Mouse (Mus musculus): ENCODE results near the gene Bahcc1. TPM values are rescaled to one million over a fixed set of nuclear protein-coding genes. Genes with fewer than 3 reads are reported as not detected.

Bahcc1 gene
- 10 to 100 TPM; 14.1 to 16.5 TPM for total RNA-seq (2021)

DNA sequence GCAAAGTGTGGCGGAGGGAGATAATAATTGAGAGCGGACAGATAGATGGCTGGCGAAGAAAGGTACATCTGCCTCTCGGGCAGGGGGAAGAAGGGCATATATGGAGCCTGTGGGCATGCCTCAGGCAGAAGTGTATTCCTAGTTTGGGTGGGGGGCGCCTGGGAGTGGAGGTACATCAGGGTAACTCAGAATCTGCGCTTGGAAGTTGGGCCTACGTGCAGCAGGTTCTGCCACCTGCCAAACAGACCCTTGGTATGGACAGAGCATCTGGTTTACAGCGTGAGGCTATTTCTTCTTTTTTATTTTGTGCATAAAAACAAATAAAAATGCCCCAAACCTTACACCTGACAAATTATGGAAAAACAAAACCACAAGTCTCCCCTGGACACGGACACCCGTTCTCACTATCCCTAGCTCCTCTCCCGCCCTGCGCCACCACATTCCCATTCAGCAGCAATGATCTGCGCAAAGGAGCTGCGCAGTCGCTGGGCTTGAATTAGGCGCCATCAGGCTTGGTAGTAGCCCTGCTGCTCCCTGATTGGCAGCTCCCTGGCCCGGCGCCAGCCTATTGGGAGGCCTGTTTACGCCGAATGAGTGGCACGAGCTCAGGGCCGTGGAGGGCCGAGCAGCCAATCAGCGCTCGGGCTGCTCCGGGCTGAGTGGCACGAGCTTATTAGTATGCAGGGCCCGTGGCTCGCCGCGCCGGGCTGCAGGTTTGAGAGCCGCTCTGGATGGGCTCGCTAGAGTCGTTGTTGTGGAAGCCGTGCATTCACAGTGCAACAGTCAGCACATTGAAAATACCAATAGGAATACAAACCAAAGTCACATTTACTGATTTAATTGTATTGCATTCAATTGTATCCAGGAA lies at the start of gene Bahcc1:
Bahcc1 (plus strand) TSS at position 718 of the 868 bp plus-strand sequence.
- DNase-seq, result peak; percentile 100

DNA sequence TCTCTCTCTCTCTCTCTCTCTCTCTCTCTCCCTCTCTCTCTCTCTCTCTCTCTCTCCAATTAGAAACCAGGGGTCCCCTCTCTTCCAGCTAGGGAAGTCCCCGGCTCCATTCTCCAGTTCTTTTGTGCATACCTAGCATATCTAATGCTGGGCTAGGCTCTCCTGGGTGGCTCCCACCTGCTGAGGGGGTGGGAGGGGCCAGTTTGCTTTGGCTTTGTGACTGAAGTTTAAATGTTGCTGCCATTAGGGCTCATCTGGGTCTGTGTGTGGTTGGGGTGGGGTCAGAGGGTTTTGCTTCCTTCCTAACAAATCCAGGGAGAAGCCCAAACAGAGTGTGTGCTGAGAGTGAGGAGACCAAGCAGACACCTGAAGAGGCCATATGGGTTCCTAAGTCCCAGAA lies 49.6 kb upstream of the Bahcc1 start:
- DNase-seq, result no peak

- DNase-seq, result no peak
These were observed 49.0 kb upstream of the Bahcc1 start for GRCm38 (mm10) chr11:120183708-120184107.

DNA sequence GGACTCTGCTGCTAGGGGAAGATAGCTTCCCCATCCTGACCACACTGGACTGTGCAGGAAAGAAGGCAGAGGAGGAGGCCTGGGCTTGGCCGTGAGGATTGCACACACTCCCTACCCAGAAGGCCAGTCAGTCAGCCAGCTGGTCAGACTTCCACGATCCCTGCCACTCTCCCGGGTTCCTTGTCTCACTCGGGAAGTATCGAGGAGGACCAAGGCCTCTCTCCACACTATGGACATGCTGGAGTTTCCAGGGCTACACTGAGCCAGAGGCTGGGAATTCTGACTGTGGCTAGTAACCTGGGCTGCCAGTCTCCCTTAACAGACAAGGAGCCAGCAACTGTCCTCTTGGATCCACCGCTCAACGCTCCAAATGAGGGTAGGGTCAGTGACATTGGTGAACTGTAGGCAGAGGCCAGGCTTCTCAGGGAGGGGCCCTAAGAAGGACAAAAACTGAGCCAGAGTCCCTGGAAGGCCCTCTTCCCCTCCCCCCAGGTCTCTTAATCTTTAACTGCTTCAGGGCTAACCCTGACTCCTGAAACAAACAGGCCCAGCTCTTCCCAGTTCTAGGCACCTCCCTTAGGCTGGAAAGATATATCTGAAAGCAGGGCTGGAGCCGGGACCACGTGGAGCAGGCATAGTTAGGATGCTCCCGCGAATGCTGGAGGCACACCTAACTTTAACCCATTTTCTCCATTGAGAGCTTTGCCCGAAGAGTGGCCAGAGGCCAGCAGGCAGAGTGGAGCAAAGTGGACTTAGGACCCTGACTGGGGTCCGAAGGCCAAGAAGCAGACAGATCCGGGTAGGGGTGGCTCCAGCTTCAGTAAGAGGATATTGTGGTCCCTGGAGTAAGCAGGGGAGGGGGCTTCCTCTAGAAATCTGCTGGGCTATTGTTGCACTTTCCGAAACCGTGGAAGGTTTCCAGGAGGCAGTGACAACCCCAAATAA lies 48.1 kb upstream of the Bahcc1 start:
- DNase-seq, result peak; percentile 59

- DNase-seq, result peak; percentile 63
These were observed 47.2 kb upstream of the Bahcc1 start for GRCm38 (mm10) chr11:120185316-120186141.

- DNase-seq, result no peak
These were observed 46.5 kb upstream of the Bahcc1 start for GRCm38 (mm10) chr11:120186145-120186740.

GRCm38 (mm10) chr11:120186821-120187235 lies 45.9 kb upstream of the Bahcc1 start:
- peak; percentile 48 for DNase-seq

DNA sequence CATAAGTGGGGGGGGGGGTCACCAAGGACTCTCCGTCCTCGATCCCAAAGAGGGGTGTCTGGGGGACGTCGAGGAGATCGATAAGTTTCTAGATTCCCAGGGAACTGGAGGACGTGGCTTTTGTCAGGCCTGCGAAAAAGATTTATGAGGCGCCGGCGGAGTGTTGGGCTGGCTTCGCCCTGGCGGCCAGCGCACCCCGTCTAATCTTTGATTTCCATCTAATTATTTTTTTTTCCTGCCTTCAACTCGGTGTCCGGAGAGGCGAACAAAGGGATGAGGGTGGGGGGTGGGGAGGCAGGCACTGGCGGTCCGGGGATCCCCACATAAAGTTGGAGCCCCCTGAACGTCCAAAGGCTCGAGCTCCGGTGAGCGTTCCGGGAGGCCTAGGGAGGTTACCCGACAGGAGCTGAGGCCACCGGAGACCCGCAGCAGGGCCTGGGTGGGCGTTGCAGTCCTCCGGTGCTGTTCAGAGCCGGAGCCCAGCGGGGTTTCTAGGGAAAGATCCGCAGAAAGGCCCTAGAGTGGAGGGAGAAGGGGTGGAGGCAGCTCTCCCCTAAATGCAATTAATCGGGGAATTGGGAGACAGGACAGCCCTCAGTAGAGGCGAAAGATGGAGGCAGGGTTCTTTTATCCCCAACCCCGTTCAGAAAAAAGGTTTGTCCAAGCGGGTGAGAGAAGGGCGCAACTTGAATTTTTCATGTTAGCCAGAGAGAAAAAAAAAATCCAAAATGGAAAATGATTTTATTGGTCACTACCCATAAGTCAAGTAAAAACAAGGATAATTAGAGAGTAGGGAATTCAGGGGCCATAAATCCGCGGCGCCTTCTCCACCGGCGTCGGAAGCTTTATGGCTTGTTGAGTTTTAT lies 45.3 kb upstream of the Bahcc1 start:
- peak; percentile 40 for DNase-seq

DNA sequence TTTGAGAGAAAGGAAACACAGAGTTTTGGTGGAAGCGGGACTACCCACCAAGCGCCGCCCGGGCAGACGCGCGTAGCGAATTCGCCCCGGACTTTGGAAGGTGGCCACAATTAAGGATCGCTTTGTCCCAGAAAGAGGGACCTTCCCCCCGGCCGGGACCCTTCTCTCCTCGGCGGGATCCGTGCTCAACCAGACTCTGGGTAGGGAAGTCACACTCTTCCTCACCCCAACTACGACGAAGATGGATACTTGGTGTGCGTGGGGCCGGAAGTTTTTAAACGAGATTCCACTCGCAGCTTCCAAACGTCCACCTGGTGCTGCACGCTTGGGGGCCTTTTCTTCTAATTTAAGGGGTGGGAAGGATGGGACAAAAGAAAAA lies 44.7 kb upstream of the Bahcc1 start:
- DNase-seq, result peak; percentile 55

DNA sequence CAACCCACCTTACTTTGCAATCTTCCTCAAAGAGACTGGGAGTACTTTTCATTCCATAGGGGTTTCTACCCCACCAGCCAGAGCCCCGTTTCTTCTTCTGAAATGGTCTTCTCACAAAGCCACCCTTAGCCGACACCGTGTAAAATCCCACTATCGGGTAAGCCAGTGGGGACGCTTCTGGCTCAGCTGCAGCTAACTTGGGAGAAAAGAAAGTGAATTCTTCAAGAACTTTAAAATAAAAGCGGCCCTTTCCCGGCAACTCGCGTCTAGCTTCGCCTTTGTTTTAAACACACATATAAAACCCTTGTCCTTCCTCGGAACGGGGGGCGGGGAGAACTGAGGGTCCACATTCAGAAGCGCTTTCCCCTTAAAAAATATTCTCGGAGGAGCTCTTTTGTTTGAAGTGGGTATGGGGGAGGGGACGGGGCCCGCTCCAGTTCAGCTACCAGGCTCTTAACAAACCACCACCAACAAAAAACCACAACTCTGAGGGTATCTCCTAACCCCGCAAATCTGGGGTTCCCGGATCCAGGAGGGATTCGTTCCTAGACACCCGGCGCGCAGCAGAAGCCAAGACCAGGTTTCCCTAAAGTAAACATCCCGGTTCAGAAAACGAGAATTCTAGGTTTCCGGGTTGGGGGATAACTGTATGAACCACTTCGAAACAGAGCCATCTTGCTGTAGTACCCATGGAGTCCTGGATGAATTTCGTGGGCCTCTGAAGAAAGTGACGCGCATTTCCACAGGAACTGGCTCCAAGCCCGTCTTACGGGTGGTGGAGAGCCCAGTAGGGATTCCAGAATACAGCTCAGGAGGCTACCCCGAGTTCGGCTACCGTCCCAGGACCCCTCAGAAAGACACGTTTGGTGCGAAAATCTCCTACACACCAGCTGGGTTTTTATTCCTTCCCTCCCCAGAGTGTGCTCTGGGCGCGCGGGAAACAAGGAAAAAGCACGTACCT lies 44.0 kb upstream of the Bahcc1 start:
- DNase-seq, result peak; percentile 68

DNA sequence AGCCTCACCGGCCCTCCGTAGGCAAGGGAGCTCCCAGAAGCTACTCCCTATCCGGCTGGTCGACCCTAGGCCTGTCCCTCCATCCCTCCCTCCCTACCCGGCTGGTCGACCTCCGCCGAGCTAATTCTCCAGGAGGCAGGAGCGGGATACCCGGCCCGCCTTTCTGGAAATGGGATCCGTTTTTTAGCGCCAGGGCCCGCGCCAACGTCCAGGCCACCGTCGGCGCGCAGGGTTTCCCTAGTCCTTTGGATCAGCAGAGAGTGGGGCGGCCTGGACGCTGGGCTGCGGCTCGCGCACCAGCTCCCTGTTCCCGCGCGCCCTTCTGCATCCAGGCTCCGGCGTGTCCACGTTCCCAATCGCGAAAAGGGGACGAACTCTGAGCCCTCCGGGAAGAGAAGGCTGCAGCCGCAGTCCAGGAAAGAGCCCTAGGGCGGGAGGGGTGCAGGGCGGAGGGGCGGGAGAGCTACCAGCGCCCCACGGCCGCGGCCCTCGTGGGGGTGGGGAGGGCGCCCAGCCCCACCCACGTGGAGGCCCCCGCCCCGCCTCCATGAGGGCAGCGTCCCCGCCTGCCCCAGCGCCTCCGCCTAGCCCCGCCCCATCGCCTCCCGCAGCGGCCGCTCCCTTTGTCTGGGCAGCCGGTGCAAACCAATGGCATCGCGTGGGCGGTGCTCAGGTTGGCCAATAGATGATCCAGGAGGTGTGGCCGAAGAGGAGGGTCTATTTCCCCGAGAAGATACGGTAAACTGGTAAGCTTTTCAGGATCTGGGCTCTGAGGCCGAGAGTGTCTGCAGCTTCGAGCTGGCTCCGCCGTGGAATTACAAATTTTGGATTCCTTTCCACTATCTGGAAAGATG lies 43.1 kb upstream of the Bahcc1 start:
- peak; percentile 99 for DNase-seq

DNA sequence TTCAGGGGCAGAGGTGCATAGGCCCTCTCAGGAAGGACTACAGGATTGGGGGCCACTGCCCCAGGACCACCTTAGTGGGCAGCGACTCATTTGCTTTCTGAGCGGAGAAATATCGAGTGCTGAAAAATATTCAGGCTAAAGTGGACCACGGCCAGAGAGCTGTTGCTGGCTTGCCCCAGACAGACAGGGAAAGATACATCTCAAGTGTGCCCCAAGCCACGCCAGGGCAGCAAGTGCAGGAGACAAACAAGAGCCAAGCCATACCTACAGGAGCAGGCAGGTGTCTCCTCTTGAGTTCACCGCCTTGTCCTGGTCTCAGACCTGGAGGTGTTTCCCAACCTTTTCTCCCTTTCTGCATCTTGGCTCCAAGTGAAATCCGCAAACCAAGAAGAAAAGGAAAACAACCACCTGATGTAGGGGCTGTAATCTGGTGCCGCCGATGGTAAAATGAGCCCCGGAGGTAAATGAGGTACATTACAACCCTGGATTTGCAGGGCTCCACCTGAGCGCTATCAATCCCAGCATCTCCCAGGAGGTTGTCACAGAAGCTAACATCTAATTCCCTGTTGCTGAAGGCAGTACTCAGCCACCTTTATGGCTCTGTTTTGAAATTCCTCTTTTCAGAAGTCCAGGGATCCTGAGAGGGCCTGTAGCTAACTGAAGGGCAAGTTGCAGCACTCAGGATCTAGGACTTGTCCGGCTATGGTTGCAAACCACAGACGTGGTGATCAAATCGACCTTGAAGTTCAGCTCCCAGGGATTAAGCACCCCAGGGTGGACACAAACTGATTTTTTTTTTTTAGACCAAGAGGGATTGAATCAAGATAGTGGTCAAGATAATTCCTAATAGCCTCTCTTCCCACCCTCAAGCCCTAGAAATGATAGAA lies 42.0 kb upstream of the Bahcc1 start:
- no peak for DNase-seq

- no peak for DNase-seq
These were observed 33.9 kb upstream of the Bahcc1 start for GRCm38 (mm10) chr11:120198831-120199230.

DNA sequence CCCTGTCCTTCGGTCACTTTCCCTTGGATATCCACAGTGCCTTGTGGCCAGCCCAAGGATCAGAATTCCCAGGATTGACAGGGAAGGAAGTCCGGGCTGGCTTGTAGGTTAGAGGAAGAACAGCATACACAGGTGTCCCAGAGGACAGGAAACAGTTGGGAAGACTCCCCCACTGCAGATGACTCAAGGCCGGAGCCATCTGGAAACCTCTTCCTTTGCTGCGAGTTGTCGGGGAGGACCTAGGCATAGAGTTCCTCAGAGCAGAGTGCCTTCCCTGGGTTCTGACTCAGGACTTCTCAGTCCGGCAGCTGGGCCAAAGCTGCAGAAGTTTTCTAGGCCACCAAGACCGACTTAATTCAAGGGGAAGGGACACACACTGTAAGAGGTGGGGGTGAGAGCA lies 33.0 kb upstream of the Bahcc1 start:
- DNase-seq, result no peak

- DNase-seq, result no peak
These were observed 32.1 kb upstream of the Bahcc1 start for GRCm38 (mm10) chr11:120200621-120201020.

GRCm38 (mm10) chr11:120204200-120204599 lies 28.5 kb upstream of the Bahcc1 start:
- DNase-seq, result no peak

GRCm38 (mm10) chr11:120206069-120206668 lies 26.6 kb upstream of the Bahcc1 start:
- no peak for DNase-seq

All from heart, postnatal 4 days (tissue).